Mouse (Mus musculus): Measurements from ENCODE around the gene Apol6.

DNA sequence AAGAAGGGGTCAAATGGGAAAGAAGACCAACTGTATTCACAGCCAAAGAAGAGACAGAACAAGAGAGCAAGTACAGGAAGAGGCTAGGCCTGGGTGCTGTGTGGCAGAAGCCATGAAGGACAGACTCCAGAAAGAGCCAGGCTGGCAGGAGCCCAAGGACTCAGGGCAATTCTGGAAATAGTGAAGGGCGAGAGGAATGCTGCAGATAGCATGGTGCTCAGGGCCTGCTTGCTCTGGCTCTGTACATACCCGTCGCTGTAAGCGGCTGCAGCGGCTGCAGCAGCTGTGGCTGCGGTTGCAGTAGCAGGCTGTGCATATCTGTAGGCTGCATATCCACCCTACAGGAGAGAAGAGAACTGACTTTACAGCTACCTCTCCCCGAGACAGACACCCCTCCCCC, 41.3 kb downstream of the Apol6 start:
- no peak for TF ChIP-seq CTCF (IDR thresholded peaks at IDR 0.05; ENCODE audit: low read depth)
- TF ChIP-seq EP300 (IDR thresholded peaks at IDR 0.05; ENCODE audit: low read depth), result no peak
